Mouse (Mus musculus): ENCODE measurements around the gene Cdkn1b.

GRCm38 (mm10) chr6:134930383-134930782 is 10.2 kb downstream of the Cdkn1b start:
- TF ChIP-seq GATA1 (IDR thresholded peaks at IDR 0.05; ENCODE audit: borderline replicate concordance, low read length) (no peak), FLI1 (IDR thresholded peaks at IDR 0.05; ENCODE audit: low read length) (no peak)

Data from megakaryocyte, embryonic 14.5 days (primary cell).